Mouse (Mus musculus) adrenal gland, postnatal 36 days (tissue): Measurements from ENCODE around the gene Epb42. TPM values are rescaled to one million over a fixed set of nuclear protein-coding genes. Genes with fewer than 3 reads are reported as not detected.
A peak's percentile ranks its signal among the peaks of the same experiment; 100 is the strongest.
"Not testable (repeated sequence)": the region's sequence is repeated elsewhere in the genome, so short reads cannot be mapped to it uniquely, and the experiment has no call there.

Experiments
- DNase-seq, 2 experiments: peaks; one replicate each; pipeline ENCODE4 v3.0.0; 2021; ENCODE audit warnings: mixed read lengths in 1 of 2
- total RNA-seq, 2 experiments: library from RNA; stranded (reverse); gene quantifications; 2 replicates each; pipeline ENCODE4 v1.2.3; 2021

Epb42 gene
- total RNA-seq, 2 experiments from 2014 or later = not detected

DNA sequence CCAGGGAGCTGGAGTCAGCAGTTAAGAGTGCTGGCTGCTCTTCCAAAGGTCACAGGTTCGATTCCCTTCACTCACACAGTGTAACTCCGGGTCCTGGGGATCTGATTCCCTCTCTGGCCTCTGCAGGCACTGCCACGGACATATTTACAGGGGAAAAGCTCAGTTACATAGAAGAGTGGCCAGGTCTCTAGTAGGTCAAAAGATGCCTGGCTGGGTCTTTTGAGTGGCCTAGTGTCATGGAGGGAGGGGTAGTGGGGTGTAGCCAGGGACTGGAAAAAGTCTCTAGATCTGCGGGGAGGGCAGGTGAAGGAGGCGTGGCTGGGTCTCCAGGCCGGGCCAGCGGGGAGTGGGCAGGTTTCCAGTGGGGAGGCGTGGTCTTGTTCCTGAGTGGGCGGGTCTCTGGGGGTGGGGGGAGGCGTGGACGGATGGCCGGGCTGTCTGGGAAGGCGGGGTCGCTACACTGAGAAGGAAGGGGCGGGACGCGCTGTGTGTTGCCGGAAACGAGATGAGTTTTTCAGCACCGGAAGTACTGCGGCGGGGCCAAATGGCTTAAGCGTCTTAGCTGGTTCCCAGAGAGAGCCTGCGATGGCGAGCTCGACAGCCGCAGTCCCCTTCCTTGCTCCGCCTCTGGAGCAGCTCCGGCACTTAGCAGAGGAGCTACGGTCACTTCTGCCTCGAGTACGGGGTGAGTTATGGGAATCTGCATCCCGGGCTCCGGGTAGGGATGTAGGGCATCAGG, 28.8 kb downstream of the Epb42 start, which contains the start of gene Ccndbp1:
Gene Ccndbp1 (plus strand): TSS at position 479 of the 739 bp plus-strand sequence.
- DNase-seq = peak; percentile 95 to 96

- no peak for DNase-seq
Observed at GRCm38 (mm10) chr2:121006986-121007385, 29.9 kb downstream of the Epb42 start.

- no peak for DNase-seq
Observed at GRCm38 (mm10) chr2:121004018-121004811, 32.7 kb downstream of the Epb42 start.

GRCm38 (mm10) chr2:121003586-121003985, 33.3 kb downstream of the Epb42 start:
- DNase-seq = no peak

DNA sequence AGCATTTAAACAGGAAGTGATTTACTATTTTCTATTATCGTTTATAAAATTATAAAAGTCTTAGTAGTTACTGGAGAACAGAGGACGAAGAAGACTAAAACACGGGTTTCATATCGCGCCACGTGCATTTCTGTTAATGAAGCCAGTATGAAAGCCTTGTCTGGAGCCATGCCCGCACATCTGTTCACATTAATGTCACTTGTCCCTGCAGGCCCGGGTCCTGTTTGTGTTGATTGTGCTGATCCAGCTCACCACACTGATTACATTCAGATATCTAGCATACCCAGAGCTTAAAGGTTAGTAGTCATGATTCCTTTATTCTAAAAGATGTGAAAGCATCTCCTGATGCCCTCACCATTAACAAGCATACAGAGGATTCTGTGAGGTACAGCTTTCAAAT, 38.0 kb downstream of the Epb42 start:
- no peak for DNase-seq

DNA sequence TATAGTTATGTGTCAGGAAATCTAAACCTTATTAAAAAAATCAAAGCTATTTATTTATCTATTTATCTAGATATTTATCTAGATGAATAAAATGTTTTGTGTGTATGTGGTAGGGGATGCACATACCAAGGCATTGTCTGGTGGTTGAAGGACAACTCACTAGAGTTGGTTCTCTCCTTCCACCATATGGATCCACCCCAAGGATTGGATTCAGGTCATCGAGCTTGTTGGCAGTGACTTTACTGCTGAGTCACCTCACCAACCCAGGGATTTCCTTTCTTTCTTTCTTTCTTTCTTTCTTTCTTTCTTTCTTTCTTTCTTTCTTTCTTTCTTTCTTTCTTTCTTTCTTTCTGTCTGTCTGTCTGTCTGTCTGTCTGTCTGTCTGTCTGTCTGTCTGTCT, 40.3 kb downstream of the Epb42 start:
- not testable (repeated sequence) for DNase-seq

GRCm38 (mm10) chr2:120991196-120991595, 45.7 kb downstream of the Epb42 start:
- DNase-seq = no peak

GRCm38 (mm10) chr2:120985241-120985640, 51.6 kb downstream of the Epb42 start:
- DNase-seq = no peak

DNA sequence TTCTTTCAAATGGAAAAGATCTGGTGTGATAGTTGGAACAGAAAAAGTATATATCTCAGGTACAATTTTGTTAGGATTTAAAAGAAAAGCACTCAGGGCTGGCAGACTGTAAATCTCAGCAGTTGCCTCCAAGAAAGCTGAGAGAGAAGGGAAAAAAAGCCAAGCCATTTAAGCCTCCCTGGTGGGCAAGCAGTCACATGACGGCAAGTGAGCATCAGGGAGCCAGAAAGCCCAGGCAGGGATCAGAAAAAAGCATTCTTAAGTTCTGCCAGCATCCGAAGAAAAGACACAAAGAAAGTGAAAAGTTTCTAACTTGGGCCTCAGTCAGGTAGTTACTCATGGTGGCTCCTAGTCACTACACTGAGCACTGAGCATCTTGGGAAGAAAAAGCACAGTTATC, 53.3 kb downstream of the Epb42 start:
- no peak for DNase-seq

DNA sequence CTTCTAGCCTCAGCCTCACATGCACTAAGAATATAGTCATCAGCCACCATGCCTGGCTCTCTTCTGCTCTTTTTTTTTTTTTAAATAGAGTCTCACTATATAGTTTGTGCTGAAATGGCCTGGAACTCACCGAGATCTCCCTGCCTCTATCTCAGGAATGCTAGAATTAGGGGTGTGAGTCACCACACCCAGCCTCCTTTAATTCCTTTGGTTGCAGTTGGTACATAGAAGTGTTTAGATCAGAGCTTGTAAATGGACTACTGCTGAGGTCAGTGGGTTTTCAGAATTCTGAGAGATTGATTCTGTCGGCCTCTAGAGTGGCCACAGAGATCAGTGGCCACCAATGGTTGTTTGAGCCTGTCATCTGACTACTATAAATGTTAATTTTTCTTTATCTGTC, 56.0 kb downstream of the Epb42 start:
- no peak for DNase-seq

GRCm38 (mm10) chr2:120979819-120980218, 57.1 kb downstream of the Epb42 start:
- DNase-seq = peak; percentile 19 to 32

GRCm38 (mm10) chr2:120978693-120979037, 58.2 kb downstream of the Epb42 start:
- no peak for DNase-seq

- no peak for DNase-seq
Observed at GRCm38 (mm10) chr2:120977926-120978692, 58.8 kb downstream of the Epb42 start.

DNA sequence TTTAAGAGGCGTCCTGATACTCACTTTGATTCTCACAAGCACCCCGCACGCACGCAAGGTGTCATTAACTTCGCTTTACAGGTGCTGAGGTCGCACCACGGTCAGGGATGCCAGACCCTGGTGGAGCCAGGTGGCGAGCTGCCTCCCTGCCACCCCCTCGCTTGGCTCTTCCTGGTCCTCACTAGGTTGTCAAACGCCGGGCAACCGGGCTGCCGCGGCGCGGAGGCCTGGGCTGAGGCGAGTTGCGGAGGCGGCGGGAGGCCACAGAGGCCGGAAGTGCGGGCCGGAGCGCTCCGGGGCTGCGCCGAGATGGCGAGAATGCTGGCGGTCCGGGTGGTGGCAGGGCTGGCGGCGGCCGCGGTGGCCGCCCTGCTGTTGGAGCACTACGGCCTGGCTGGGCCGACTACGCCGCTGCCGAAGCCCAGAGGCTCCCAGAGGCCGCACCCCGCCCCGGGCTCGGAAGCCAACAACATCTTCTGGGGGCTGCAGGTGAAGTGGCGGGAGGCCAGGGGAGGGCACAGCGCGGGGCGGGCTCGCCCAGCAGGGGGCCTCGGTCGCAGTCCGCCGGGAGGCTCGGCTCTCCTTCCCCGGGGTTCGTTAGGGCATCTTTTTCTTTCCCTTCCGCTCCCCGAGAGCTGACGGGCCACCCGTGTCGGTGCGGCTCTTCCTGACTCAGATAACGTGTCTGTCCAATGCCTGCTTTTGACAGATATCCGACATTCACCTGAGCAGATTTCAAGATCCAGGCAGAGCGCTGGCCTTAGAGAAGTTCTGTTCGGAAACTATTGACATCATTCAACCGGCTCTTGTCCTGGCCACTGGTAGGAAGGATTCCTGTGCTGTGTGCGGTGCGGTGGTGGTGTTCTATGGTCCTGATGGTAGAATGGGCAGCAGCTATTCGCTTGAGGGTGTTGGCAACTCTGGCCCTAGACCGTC, 59.6 kb downstream of the Epb42 start, which contains the start of gene Tmem62:
Gene Tmem62 (plus strand): TSS at position 28 of the 936 bp plus-strand sequence.
- peak; percentile 76 to 83 for DNase-seq

GRCm38 (mm10) chr2:120976308-120976707, 60.6 kb downstream of the Epb42 start:
- no peak for DNase-seq

DNA sequence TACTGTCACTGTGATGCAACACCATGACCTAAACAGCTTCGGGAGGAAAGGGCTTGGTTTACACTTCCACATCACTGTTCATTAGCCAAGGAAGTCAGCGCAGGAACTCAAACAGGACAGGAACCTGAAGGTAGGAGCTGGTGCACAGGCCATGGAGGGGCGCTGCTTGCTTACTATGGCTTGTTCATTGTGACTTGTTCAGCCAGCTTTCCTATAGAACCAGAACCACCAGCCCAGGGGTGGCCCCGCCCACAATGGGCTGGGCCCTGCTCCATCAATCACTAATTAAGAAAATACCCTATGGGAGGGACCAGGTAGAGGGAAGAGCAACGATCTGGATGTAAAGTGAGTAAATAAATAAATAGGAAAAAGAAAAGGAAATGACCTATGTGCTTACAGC, 63.9 kb downstream of the Epb42 start:
- peak in 1 of 2 experiments; percentile 16 for DNase-seq

GRCm38 (mm10) chr2:120972257-120972656, 64.6 kb downstream of the Epb42 start:
- not testable (repeated sequence) for DNase-seq

GRCm38 (mm10) chr2:120971766-120972165, 65.1 kb downstream of the Epb42 start:
- no peak for DNase-seq

- peak; percentile 87 to 91 for DNase-seq
Observed at GRCm38 (mm10) chr2:120970559-120971080, 66.3 kb downstream of the Epb42 start, which contains the start of gene Ubr1. Gene Ubr1 (minus strand): TSS chr2:120970715.

GRCm38 (mm10) chr2:120970045-120970539, 66.8 kb downstream of the Epb42 start:
- peak; percentile 14 for DNase-seq
